Mouse (Mus musculus): ENCODE measurements around the gene Ddit4.

Gene Ddit4

DNA sequence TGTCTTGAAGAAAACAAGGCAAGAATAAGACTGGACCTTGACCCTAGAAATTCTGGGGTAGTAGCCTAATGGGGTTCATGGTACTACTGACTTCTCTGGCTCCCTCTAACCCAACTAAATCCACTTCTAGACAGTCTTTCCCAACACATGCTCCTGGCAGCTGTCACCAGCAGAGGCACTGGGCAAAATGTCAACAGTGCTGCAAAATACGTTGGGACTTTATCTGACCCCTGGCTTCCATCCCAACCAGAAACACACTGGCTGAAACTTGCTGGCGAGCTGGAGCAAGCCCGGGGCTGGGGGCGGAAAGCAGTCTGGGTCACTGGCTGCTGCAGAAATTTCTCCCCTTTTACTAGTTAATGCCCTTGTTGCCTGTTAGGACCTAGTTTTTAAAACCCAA lies 35.5 kb downstream of the Ddit4 start:
- peak; percentile 87 for DNase-seq

DNA sequence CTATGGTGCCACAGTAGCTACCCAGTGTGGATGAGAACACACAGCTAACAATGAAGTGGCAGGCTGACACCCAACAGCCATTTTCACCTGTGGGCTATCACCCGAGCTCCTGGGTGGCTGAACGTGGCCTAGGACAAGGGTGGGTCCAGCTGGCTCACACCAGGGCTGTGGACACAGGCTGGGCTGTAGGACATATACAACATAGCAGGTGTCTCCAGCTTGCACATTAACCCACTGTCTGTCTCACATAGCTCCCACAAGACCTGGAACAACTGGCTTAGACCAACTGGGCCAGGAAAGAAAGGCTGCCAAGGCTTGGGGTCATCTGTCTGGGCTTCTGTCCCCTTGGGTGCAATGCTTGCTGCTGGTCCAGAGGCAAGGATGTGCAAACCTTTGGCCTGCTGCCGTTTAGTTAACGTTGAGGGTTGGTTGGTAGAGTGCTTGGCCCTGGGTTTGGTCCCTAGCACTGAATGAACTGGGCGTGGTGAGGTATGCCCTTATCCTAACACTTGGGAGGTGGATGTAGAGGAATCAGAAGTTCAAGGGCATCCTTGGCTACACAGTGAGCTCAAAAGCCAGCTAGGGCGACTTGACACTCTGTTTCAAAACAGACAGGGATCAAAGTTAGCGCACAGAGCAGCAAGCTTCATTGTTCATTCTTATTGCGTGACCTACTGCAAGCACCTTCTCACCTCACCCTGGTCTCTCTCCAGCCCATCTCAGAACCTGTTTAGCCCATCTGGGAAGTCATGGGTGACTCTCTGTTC lies 36.3 kb downstream of the Ddit4 start:
- no peak for DNase-seq

DNA sequence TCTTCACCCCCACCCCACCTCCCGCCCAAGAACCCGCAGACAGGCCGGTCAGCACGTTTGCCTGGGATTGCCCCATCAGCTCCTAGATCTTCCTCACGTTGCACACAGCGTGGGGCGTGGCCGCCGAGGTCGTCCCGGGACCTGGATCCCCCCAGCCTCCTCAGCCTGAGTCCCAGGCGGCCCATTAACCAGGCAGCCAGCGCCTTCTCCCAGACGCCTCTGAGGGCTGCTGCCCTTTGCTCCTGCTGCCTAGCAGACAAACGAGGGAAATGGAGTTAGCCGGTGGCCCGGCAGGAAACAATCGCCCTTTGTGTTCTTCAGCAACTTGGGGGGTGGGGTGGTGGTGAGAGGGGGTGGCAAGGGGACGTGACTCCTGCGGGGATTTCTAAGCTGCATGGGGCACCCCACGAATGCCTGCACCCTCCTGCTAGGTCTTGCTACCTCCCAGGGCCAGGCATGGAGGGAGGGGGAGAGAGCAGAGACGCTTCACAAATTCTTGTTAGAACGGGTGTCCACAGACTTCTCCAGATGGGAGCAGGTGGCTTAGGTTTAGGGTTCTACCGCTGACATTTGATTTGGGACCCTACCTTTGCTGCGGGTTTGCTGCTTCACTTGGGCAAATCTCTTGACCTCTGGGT lies 40.0 kb downstream of the Ddit4 start:
- DNase-seq = peak; percentile 68

DNA sequence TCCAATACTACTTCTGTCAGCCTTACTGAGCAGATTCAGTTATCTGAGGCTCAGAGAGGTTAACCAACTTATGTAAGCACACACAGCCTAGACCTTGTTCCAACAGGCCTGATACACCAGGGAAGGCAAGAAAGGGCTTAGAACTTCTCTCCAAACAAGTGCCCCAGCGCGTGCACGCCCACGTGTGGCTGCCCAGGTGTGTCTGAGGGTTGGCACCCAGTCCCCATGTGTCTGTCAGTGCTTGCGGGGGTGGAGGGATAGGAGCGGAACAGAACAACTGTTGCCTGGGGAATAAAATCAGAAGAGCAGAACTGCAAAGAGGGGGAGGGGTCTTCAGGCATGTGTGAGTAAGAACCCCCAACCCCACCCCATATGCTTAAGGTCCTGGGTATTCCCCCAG lies 40.5 kb downstream of the Ddit4 start:
- DNase-seq = peak; percentile 60

DNA sequence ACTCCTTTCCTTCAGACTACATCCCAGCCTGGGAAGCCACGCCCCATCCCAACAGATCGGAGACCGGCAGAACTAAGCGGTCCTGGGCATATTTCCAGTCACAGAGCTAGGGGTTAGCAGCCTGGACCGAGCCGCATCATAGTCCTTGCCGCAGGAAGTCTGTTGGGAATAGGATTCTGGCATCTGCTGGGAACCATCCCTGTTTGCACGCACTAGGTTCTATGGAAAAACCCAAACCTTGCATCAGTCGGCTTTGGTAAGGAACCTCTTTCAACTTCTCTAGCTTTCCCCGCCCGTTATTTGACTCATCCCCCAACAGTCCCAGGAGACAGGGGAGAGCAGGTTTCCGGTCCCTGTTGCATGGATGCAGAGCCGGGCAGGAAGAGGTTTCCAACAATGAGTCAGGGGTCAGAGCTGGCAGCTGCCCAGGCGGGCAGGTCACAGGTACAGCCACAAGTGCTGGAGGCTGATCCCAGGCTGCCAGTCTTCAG lies 42.2 kb downstream of the Ddit4 start:
- peak; percentile 72 for DNase-seq

DNA sequence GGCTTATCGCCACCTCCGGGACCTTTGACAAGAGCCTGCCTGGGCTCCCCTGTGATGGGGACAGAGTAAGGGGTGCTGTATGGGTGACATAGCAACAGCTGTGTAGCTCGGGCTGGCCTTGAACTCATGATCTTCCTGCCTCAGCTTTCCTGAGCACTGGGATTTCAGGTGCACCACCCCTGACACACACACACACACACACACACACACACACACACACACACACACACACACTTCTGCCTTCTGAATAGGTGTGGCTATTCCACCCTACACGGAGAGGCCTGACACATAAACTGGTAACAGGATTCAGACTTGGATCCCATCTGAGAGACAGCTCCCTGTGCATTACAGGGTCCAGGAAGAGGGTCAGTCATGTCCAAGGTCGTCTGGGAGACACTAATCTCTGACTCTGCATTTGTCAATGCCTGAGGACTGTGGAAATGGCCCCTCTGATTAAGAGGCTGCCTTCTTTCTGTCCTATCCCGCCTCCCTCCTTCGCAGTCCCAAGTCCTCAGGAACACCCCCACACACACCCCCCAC lies 42.8 kb downstream of the Ddit4 start:
- no peak for DNase-seq

DNA sequence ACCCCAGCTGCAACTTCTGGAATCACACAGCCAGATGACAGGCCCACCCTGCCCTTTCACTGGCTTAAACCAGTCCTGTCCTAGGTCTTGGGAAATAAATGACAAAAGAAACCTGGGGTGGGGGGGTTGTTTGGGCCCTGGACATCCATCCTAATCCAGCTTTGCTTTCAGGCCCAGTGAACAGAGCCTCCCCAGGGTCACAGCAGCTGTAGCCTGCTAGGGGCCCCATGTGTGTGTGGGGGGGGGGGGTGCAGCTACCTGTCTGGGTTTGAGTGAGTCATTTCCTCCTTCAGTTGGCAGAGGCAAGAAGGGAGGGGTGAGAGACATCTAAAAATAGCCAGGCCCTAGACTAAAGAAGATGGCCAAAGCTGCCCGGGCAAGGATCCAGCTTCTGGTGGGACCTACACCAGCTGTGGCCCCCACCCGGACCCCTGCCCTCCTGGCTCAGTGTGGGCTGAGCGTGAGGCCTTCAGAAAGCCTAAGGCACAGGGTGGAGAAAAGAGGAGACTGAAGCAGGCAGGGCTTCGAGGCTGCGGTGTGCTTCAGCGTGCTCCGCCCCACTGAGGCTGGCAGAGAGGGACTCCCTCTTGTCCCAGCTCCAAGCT lies 43.8 kb downstream of the Ddit4 start:
- DNase-seq = no peak

DNA sequence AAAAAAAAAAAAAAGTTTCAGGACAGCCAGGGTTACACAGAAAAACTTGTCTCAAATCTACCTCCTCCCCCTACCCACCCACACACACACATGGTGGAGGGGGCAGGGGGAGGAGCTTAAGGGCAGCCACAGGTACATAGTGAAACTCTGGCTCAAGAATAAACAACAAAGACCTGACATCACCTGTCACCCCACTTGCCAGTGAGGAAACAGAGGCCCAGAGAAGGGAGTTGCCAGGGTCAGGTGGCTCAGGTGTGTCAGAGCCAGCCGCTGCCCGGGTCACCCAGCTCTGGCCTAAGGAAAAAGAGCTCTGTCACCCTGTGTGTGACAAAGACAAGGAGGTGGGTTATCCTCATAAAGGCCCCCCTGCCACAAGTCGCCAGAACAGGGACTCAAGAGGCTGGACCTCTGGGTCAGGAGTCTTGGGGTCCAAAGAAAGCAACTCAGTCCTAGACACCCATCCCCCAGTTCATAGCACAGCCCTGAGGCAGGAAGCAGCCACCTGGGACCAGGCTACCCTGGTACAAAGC lies 44.5 kb downstream of the Ddit4 start:
- no peak for DNase-seq

DNA sequence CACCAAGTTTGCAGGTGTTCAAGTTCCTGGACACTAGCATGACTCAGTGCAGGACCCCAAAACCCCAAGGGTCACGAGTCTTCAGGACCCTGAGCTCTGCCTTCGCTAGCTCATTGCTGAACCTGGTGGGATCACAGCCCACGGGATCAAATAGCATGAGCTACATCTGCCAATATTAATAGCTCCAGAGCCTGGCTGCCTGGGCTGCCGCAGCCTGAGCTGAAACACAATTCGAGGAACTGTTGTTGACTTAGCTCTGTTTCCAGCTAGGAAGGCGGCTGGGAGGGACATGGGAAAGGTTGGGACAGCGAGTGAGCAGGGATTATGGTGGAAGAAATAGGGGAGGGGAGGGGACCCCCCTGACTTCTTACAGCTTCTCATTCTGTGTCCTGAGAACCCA lies 48.5 kb downstream of the Ddit4 start:
- DNase-seq = no peak

DNA sequence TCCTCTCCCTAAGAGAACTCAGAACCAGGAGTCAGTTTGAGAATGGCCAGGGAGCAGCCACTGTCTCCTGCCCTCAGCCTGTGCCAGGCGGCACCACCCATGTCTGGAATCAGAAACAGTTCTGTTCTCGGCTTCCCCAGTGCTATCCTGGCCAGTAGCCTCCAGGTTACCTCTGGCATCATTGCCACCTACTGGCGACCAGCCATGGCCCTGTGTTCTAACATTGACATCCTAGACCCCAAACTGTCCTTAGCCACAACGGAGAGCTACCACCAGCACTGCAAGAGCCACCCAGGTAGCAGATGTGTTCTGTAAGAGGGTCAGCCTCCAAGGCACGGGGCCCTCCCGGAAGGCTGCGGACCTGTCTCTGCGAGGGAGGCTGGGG lies 49.0 kb downstream of the Ddit4 start:
- DNase-seq = no peak

DNA sequence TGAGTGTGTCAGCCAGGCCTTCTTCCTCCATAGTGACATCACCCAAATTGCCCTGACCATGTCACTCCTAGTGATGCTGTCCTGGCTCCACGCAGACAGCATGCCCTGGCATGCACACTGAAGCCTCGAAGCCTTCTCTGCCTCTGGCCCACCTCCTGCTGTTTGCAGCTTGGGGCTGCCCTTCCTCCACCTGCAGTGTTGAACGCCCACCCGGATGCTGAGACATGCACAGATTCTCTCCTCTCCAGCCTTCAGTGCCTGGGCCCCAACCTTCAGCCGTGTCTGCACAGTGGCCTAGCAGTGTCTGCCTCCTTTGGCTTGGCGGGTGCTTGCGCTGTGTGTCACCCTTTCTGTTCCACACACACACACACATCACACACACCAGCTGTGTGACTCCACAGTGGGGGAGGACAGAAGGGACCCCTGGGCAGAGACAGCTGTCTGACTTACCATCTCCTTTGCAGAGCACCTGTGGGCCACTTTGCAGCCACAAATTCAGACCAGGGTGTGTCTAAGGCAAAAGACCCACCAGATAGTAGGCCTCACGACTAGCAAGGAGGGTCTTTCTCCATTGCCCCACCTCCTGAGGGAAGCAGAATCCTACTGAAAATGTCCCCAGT lies 49.5 kb downstream of the Ddit4 start:
- no peak for DNase-seq

DNA sequence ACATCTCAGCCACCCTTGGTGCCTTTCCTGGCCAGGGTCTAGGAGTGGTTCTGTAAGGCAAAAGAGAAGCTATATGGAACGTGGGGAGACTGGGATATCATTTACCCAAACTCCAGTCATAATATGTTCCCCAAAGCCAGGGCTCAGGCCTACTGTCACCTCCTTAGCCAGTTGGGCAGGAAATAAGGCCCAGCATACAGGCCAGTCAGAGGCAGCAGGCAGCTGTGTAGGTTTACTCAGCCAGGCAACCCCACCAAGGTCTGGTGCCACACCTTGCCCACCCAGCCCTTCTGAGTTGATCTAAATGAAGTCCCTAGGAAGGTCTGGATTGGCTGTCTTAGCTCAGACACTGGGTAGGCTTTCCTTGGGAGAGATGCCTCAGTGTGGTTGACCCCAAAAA lies 50.2 kb downstream of the Ddit4 start:
- DNase-seq = no peak

DNA sequence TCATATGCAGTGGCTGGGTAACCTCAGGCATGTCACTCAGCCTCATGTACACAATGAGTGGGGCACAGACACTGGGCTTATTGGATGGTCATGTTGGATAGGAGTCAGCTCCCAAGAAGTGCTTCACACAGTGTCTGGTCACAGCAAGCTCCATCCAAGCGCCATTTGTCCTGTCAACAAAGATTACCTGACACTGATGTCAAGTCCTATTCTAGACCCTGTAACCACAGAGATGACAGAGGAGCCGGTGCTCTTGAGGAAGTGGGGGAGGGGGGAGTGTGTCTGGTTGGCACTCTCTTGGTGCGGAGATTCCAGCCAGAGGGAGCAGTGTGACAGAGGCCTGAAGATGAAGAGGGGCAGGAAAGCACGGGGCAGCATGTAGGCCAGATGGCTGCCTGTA lies 50.7 kb downstream of the Ddit4 start:
- no peak for DNase-seq

DNA sequence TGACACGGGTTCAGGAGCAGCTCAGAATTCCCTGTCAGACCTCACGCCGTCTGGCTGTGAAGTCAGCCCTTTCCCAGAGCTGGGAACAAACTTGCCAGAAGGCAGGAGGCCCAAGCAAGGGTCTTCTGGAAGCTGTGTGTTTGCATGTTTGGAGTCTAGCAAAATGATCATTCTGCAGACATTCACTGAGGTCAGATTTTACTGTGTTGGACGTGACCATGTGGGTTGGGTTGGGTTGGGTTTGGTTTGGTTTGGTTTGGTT lies 51.5 kb downstream of the Ddit4 start:
- no peak for DNase-seq
